Mouse (Mus musculus): Measurements from ENCODE around the gene Peli1.

GRCm38 (mm10) chr11:21079400-21079799 lies 11.7 kb upstream of the Peli1 start:
- TF ChIP-seq GATA1 (IDR thresholded peaks at IDR 0.05; ENCODE audit: low read length) (no peak), TAL1 (IDR thresholded peaks at IDR 0.05; ENCODE audit: low read length) (no peak)

Data from erythroblast, embryonic 14.5 days (primary cell).